Mouse (Mus musculus): Measurements from ENCODE around the gene Megf11. TPM values are rescaled to one million over a fixed set of nuclear protein-coding genes. Genes with fewer than 3 reads are reported as not detected.
"Not testable (repeated sequence)": the region's sequence is repeated elsewhere in the genome, so short reads cannot be mapped to it uniquely, and the experiment has no call there.

The Megf11 gene
- polyA plus RNA-seq, 1 experiment from 2014 or later = 17.8 TPM

GRCm38 (mm10) chr9:64472165-64472564, 86.7 kb downstream of the Megf11 start:
- no peak for ATAC-seq (ENCODE audit: low FRiP score)
- peaks cover 30% of the 10 kb centered on the region for H3K4me1 ChIP-seq
- H3K4me2 ChIP-seq = no peak overlapping the region
- H3K9ac ChIP-seq (replicated peaks) = no peak overlapping the region
- no peaks in the 10 kb centered on the region for H3K36me3 ChIP-seq
- H3K9me3 ChIP-seq (replicated peaks) = no peaks in the 10 kb centered on the region
- H3K4me3 ChIP-seq (replicated peaks) = no peak overlapping the region
- peaks cover 10% of the 10 kb centered on the region; the same call in 1 of the 2 replicates for H3K27me3 ChIP-seq (replicated peaks)
- WGBS = 60% methylated on average over 2 of the region's 2 CpGs
- H3K27ac ChIP-seq (replicated peaks) = no peak overlapping the region

- H3K27me3 ChIP-seq (replicated peaks) = peaks cover 10% of the 10 kb centered on the region; the same call in 1 of the 2 replicates
- H3K4me1 ChIP-seq = peaks cover 30% of the 10 kb centered on the region
- H3K4me2 ChIP-seq = no peak overlapping the region
- ATAC-seq (ENCODE audit: low FRiP score) = no peak
- H3K9ac ChIP-seq (replicated peaks) = no peak overlapping the region
- H3K9me3 ChIP-seq (replicated peaks) = no peaks in the 10 kb centered on the region
- H3K36me3 ChIP-seq = no peaks in the 10 kb centered on the region
- no peak overlapping the region for H3K27ac ChIP-seq (replicated peaks)
- 62% methylated on average over 6 of the region's 6 CpGs for WGBS
- no peak overlapping the region for H3K4me3 ChIP-seq (replicated peaks)
Observed at GRCm38 (mm10) chr9:64472743-64473142, 87.3 kb downstream of the Megf11 start.

- H3K27ac ChIP-seq (replicated peaks) = no peak overlapping the region
- WGBS = 46% methylated on average over 2 of the region's 2 CpGs
- H3K4me2 ChIP-seq = no peak overlapping the region
- H3K4me1 ChIP-seq = peaks cover 30% of the 10 kb centered on the region
- H3K9me3 ChIP-seq (replicated peaks) = no peaks in the 10 kb centered on the region
- no peaks in the 10 kb centered on the region for H3K36me3 ChIP-seq
- ATAC-seq (ENCODE audit: low FRiP score) = no peak
- H3K4me3 ChIP-seq (replicated peaks) = no peak overlapping the region
- peaks cover 10% of the 10 kb centered on the region; the same call in 1 of the 2 replicates for H3K27me3 ChIP-seq (replicated peaks)
- H3K9ac ChIP-seq (replicated peaks) = no peak overlapping the region
Observed at GRCm38 (mm10) chr9:64473170-64473569, 87.7 kb downstream of the Megf11 start.

GRCm38 (mm10) chr9:64473695-64474094, 88.3 kb downstream of the Megf11 start:
- Histone ChIP-seq H3K9ac (replicated peaks) (no peak overlapping the region), H3K27me3 (replicated peaks) (peaks cover 10% of the 10 kb centered on the region; the same call in 1 of the 2 replicates)

GRCm38 (mm10) chr9:64474142-64474541, 88.7 kb downstream of the Megf11 start:
- H3K27ac ChIP-seq (replicated peaks) = no peak overlapping the region
- no peak; the same call in 1 of the 2 replicates for ATAC-seq (ENCODE audit: low FRiP score)

More at GRCm38 (mm10) chr9:64473695-64474094, 88.3 kb downstream of the Megf11 start:
- H3K4me1 ChIP-seq = peaks cover 30% of the 10 kb centered on the region
- H3K36me3 ChIP-seq = no peaks in the 10 kb centered on the region
- 48% methylated on average over 4 of the region's 4 CpGs for WGBS
- no peak overlapping the region for H3K27ac ChIP-seq (replicated peaks)
- H3K4me3 ChIP-seq (replicated peaks) = no peak overlapping the region
- ATAC-seq (ENCODE audit: low FRiP score) = no peak
- no peak overlapping the region for H3K4me2 ChIP-seq
- H3K9me3 ChIP-seq (replicated peaks) = no peaks in the 10 kb centered on the region

GRCm38 (mm10) chr9:64475942-64476341, 90.5 kb downstream of the Megf11 start:
- peaks cover 10% of the 10 kb centered on the region; the same call in 1 of the 2 replicates for H3K27me3 ChIP-seq (replicated peaks)
- ATAC-seq (ENCODE audit: low FRiP score) = no peak
- H3K9ac ChIP-seq (replicated peaks) = no peak overlapping the region
- H3K27ac ChIP-seq (replicated peaks) = no peak overlapping the region
- no peaks in the 10 kb centered on the region for H3K9me3 ChIP-seq (replicated peaks)
- H3K4me3 ChIP-seq (replicated peaks) = no peak overlapping the region
- no peaks in the 10 kb centered on the region for H3K36me3 ChIP-seq
- H3K4me1 ChIP-seq = peaks cover 30% of the 10 kb centered on the region
- no peak overlapping the region for H3K4me2 ChIP-seq
- WGBS = 13% methylated on average over 2 of the region's 2 CpGs

More at GRCm38 (mm10) chr9:64474142-64474541, 88.7 kb downstream of the Megf11 start:
- peaks cover 10% of the 10 kb centered on the region; the same call in 1 of the 2 replicates for H3K27me3 ChIP-seq (replicated peaks)
- H3K36me3 ChIP-seq = no peaks in the 10 kb centered on the region
- WGBS = 28% methylated on average over 4 of the region's 4 CpGs
- H3K4me2 ChIP-seq = no peak overlapping the region
- no peaks in the 10 kb centered on the region for H3K9me3 ChIP-seq (replicated peaks)
- no peak overlapping the region for H3K9ac ChIP-seq (replicated peaks)
- H3K4me3 ChIP-seq (replicated peaks) = no peak overlapping the region
- H3K4me1 ChIP-seq = peaks cover 30% of the 10 kb centered on the region

GRCm38 (mm10) chr9:64477397-64477796, 92.0 kb downstream of the Megf11 start:
- H3K27me3 ChIP-seq (replicated peaks); H3K4me2 ChIP-seq; ATAC-seq (ENCODE audit: low FRiP score); H3K36me3 ChIP-seq; H3K9ac ChIP-seq (replicated peaks); H3K9me3 ChIP-seq (replicated peaks); H3K4me3 ChIP-seq (replicated peaks); H3K27ac ChIP-seq (replicated peaks): not testable (repeated sequence)
- WGBS = 84% methylated on average over 7 of the region's 7 CpGs
- peaks cover 30% of the 10 kb centered on the region for H3K4me1 ChIP-seq

- Histone ChIP-seq H3K4me2 (no peak overlapping the region), H3K27me3 (replicated peaks) (no peaks in the 10 kb centered on the region), H3K4me1 (no peaks in the 10 kb centered on the region), H3K4me3 (replicated peaks) (no peak overlapping the region), H3K9ac (replicated peaks) (no peak overlapping the region), H3K27ac (replicated peaks) (no peak overlapping the region), H3K9me3 (replicated peaks) (no peaks in the 10 kb centered on the region), H3K36me3 (no peaks in the 10 kb centered on the region)
- WGBS = 80% methylated on average over 5 of the region's 5 CpGs
- no peak for ATAC-seq (ENCODE audit: low FRiP score)
Observed at GRCm38 (mm10) chr9:64482126-64482525, 96.7 kb downstream of the Megf11 start.

GRCm38 (mm10) chr9:64487377-64487776, 102.0 kb downstream of the Megf11 start:
- no peak overlapping the region for H3K9ac ChIP-seq (replicated peaks)
- H3K27ac ChIP-seq (replicated peaks) = no peak overlapping the region
- H3K4me1 ChIP-seq = peaks cover 7% of the 10 kb centered on the region; the same call in 1 of the 2 replicates
- ATAC-seq (ENCODE audit: low FRiP score) = no peak
- H3K4me3 ChIP-seq (replicated peaks) = no peak overlapping the region
- no peaks in the 10 kb centered on the region for H3K36me3 ChIP-seq
- H3K4me2 ChIP-seq = no peak overlapping the region
- no peaks in the 10 kb centered on the region for H3K9me3 ChIP-seq (replicated peaks)
- 68% methylated on average over 4 of the region's 4 CpGs for WGBS
- no peaks in the 10 kb centered on the region for H3K27me3 ChIP-seq (replicated peaks)

- ATAC-seq (ENCODE audit: low FRiP score) = no peak
- peak overlapping the region; percentile 13; the same call in 1 of the 2 replicates for H3K27ac ChIP-seq (replicated peaks)
- no peaks in the 10 kb centered on the region for H3K27me3 ChIP-seq (replicated peaks)
- H3K4me3 ChIP-seq (replicated peaks) = no peak overlapping the region
- H3K4me1 ChIP-seq = peaks cover 21% of the 10 kb centered on the region
- WGBS = 56% methylated on average over 6 of the region's 6 CpGs
- H3K9me3 ChIP-seq (replicated peaks) = no peaks in the 10 kb centered on the region
- H3K9ac ChIP-seq (replicated peaks) = no peak overlapping the region
- no peak overlapping the region for H3K4me2 ChIP-seq
- no peaks in the 10 kb centered on the region for H3K36me3 ChIP-seq
Observed at GRCm38 (mm10) chr9:64494647-64495046, 109.2 kb downstream of the Megf11 start.

GRCm38 (mm10) chr9:64498929-64499328, 113.5 kb downstream of the Megf11 start:
- peaks cover 26% of the 10 kb centered on the region for H3K4me1 ChIP-seq
- no peak overlapping the region for H3K4me2 ChIP-seq
- H3K27me3 ChIP-seq (replicated peaks) = no peaks in the 10 kb centered on the region
- 40% methylated on average over 5 of the region's 5 CpGs for WGBS
- ATAC-seq (ENCODE audit: low FRiP score) = no peak
- no peak overlapping the region for H3K9ac ChIP-seq (replicated peaks)
- H3K4me3 ChIP-seq (replicated peaks) = no peak overlapping the region
- no peaks in the 10 kb centered on the region for H3K9me3 ChIP-seq (replicated peaks)
- H3K36me3 ChIP-seq = no peaks in the 10 kb centered on the region
- no peak overlapping the region for H3K27ac ChIP-seq (replicated peaks)

GRCm38 (mm10) chr9:64501211-64501610, 115.8 kb downstream of the Megf11 start:
- Histone ChIP-seq H3K9ac (replicated peaks) (no peak overlapping the region), H3K4me1 (peaks cover 26% of the 10 kb centered on the region), H3K27ac (replicated peaks) (no peak overlapping the region), H3K4me3 (replicated peaks) (no peak overlapping the region), H3K4me2 (no peak overlapping the region), H3K9me3 (replicated peaks) (no peaks in the 10 kb centered on the region), H3K36me3 (no peaks in the 10 kb centered on the region), H3K27me3 (replicated peaks) (0 out of 2 replicates have a peak, but pooled peaks cover 3% of the 10 kb centered on the region)
- WGBS = 96% methylated on average over 8 of the region's 8 CpGs
- ATAC-seq (ENCODE audit: low FRiP score) = no peak

Data from neural tube, embryonic 15.5 days (tissue).